ENCODE assay signal across 19 mouse cellular contexts in genomic region chr7:66076411-66076810, GRCm38 (mm10). TPM values are rescaled to one million over a fixed set of nuclear protein-coding genes. Genes with fewer than 3 reads are reported as not detected.
DNase-seq lines count a peak whose midpoint lies in the region; ATAC-seq and TF ChIP-seq lines count a peak whose summit lies in the region.
"Had no signal": no experiment of that assay in that cellular context is flagged by ENCODE, and none has a peak within 500 bp of the region (broad histone marks: within the 10 kb centered on the region; RNA-seq: fewer than 3 reads in every experiment).

No protein-coding gene starts in this region.

- no peak overlapping the region for H3K4me2 ChIP-seq in kidney, embryonic 15.5 days
- H3K4me2 ChIP-seq in kidney, embryonic 14.5 days (replicated peaks; ENCODE audit: low read depth, low read length) = no peak overlapping the region
- no peak overlapping the region for H3K4me2 ChIP-seq in midbrain, postnatal 0 days (ENCODE audit: low read depth, low read length, poor library complexity, severe bottlenecking)
- no peak overlapping the region for H3K4me2 ChIP-seq in midbrain, embryonic 15.5 days
- H3K4me2 ChIP-seq in limb, embryonic 12.5 days = no peak overlapping the region; the same call in 1 of the 2 replicates
- H3K4me2 ChIP-seq: embryonic facial prominence, embryonic 12.5 days had no signal

- H3K36me3 ChIP-seq in kidney, embryonic 15.5 days = peaks cover 61% of the 10 kb centered on the region
- H3K36me3 ChIP-seq in kidney, embryonic 14.5 days (ENCODE audit: control insufficient read depth, insufficient read depth, low read length) = peaks cover 52% of the 10 kb centered on the region
- H3K36me3 ChIP-seq in midbrain, postnatal 0 days (ENCODE audit: insufficient read depth, low read length) = peaks cover 32% of the 10 kb centered on the region
- H3K36me3 ChIP-seq in midbrain, embryonic 15.5 days (replicated peaks) = peaks cover 36% of the 10 kb centered on the region
- H3K36me3 ChIP-seq in limb, embryonic 12.5 days = peaks cover 56% of the 10 kb centered on the region

- H3K27me3 ChIP-seq in kidney, embryonic 15.5 days = no peaks in the 10 kb centered on the region
- H3K27me3 ChIP-seq in kidney, embryonic 14.5 days (ENCODE audit: control insufficient read depth, insufficient read depth, low read length) = no peaks in the 10 kb centered on the region
- no peaks in the 10 kb centered on the region for H3K27me3 ChIP-seq in midbrain, postnatal 0 days (ENCODE audit: insufficient read depth, low read length)
- no peaks in the 10 kb centered on the region for H3K27me3 ChIP-seq in midbrain, embryonic 15.5 days (replicated peaks)
- no peaks in the 10 kb centered on the region for H3K27me3 ChIP-seq in limb, embryonic 12.5 days
- H3K27me3 ChIP-seq: CH12.LX; embryonic facial prominence, embryonic 12.5 days had no signal

- peak; percentile 28 for DNase-seq in midbrain, postnatal 0 days (ENCODE audit: low spot score)
- DNase-seq in cerebellum, postnatal 36 days = peak; percentile 24 to 27
- no peak for DNase-seq in urinary bladder, postnatal 36 days (ENCODE audit: low spot score in 2 of 2)
- DNase-seq: adrenal gland, postnatal 10 days; gastrocnemius, postnatal 36 days; lung, adult 18-20 months; spleen, adult 18-20 months had no signal

- no peak for TF ChIP-seq CTCF in midbrain, postnatal 0 days (IDR thresholded peaks at IDR 0.05)

- H3K4me3 ChIP-seq in kidney, embryonic 15.5 days (replicated peaks) = no peak overlapping the region
- H3K4me3 ChIP-seq in kidney, embryonic 14.5 days (ENCODE audit: low read length) = no peak overlapping the region
- no peak overlapping the region for H3K4me3 ChIP-seq in midbrain, postnatal 0 days (ENCODE audit: low read depth, low read length)
- H3K4me3 ChIP-seq in midbrain, embryonic 15.5 days = no peak overlapping the region
- no peak overlapping the region for H3K4me3 ChIP-seq in limb, embryonic 12.5 days (replicated peaks)
- H3K4me3 ChIP-seq: embryonic facial prominence, embryonic 12.5 days; myocyte had no signal

- peaks cover 21% of the 10 kb centered on the region for H3K4me1 ChIP-seq in kidney, embryonic 15.5 days
- peaks cover 8% of the 10 kb centered on the region for H3K4me1 ChIP-seq in kidney, embryonic 14.5 days (ENCODE audit: control insufficient read depth, insufficient read depth, low read length)
- peaks cover 7% of the 10 kb centered on the region; the same call in 1 of the 2 replicates for H3K4me1 ChIP-seq in midbrain, postnatal 0 days (ENCODE audit: insufficient read depth, low read length)
- H3K4me1 ChIP-seq in midbrain, embryonic 15.5 days = peaks cover 20% of the 10 kb centered on the region
- peaks cover 28% of the 10 kb centered on the region for H3K4me1 ChIP-seq in limb, embryonic 12.5 days (replicated peaks)

- WGBS in kidney, embryonic 15.5 days = 57% methylated on average over 2 of the region's 2 CpGs
- WGBS in kidney, embryonic 14.5 days = 73% methylated on average over 2 of the region's 2 CpGs
- 89% methylated on average over 2 of the region's 2 CpGs for WGBS in midbrain, postnatal 0 days
- WGBS in midbrain, embryonic 15.5 days = 82% methylated on average over 2 of the region's 2 CpGs
- WGBS in limb, embryonic 12.5 days = 35% methylated on average over 2 of the region's 2 CpGs

- ATAC-seq in kidney, embryonic 15.5 days (replicated peaks; ENCODE audit: low FRiP score) = no peak
- ATAC-seq in kidney, embryonic 14.5 days (ENCODE audit: low FRiP score, low TSS enrichment) = no peak
- no peak for ATAC-seq in midbrain, postnatal 0 days (ENCODE audit: low FRiP score)
- no peak for ATAC-seq in midbrain, embryonic 15.5 days (replicated peaks)
- ATAC-seq in limb, embryonic 12.5 days (ENCODE audit: insufficient number of reproducible peaks, insufficient read depth, low FRiP score, low TSS enrichment, low read depth) = no peak

- H3K9me3 ChIP-seq in kidney, embryonic 15.5 days (replicated peaks) = no peaks in the 10 kb centered on the region
- H3K9me3 ChIP-seq in kidney, embryonic 14.5 days (ENCODE audit: control insufficient read depth, low read length) = no peaks in the 10 kb centered on the region
- H3K9me3 ChIP-seq in midbrain, postnatal 0 days (ENCODE audit: low read length) = no peaks in the 10 kb centered on the region
- no peaks in the 10 kb centered on the region for H3K9me3 ChIP-seq in midbrain, embryonic 15.5 days
- no peaks in the 10 kb centered on the region for H3K9me3 ChIP-seq in limb, embryonic 12.5 days
- H3K9me3 ChIP-seq: embryonic facial prominence, embryonic 12.5 days had no signal

- no peak overlapping the region for H3K9ac ChIP-seq in kidney, embryonic 15.5 days
- H3K9ac ChIP-seq in kidney, embryonic 14.5 days (ENCODE audit: low read depth, low read length) = no peak overlapping the region
- no peak overlapping the region for H3K9ac ChIP-seq in midbrain, postnatal 0 days (replicated peaks; ENCODE audit: low read length, poor library complexity, severe bottlenecking)
- no peak overlapping the region for H3K9ac ChIP-seq in midbrain, embryonic 15.5 days
- H3K9ac ChIP-seq in limb, embryonic 12.5 days (replicated peaks) = no peak overlapping the region
- H3K9ac ChIP-seq: embryonic facial prominence, embryonic 12.5 days had no signal

- 0 out of 2 replicates have a peak overlapping the region, but pooled peaks have one; percentile 6 for H3K27ac ChIP-seq in kidney, embryonic 15.5 days
- no peak overlapping the region for H3K27ac ChIP-seq in kidney, embryonic 14.5 days (ENCODE audit: low read depth, low read length)
- no peak overlapping the region for H3K27ac ChIP-seq in midbrain, postnatal 0 days (ENCODE audit: low read depth, low read length)
- no peak overlapping the region for H3K27ac ChIP-seq in midbrain, embryonic 15.5 days
- peak overlapping the region; percentile 66; the same call in 1 of the 2 replicates for H3K27ac ChIP-seq in limb, embryonic 12.5 days
- H3K27ac ChIP-seq: embryonic facial prominence, embryonic 12.5 days; stomach, postnatal 0 days had no signal

RNA-seq across cellular contexts. Expression of gene Selenos, which starts 3.0 kb away (rescaled TPM):
- polyA plus RNA-seq in kidney, embryonic 15.5 days (2015; fragmentation: Nextera tagmentation; extraction: Ambion mirVana) = 107 and 117 TPM in 2 replicates
- 96.6 and 108 TPM in 2 replicates for polyA plus RNA-seq in kidney, embryonic 14.5 days (2014; fragmentation: Nextera tagmentation; extraction: Ambion mirVana)
- total RNA-seq in midbrain, postnatal 0 days (2014; rRNA removed) = 24.1 and 46.7 TPM in 2 replicates
- 116 and 125 TPM in 2 replicates for polyA plus RNA-seq in midbrain, postnatal 0 days (2015; fragmentation: Nextera tagmentation; extraction: Ambion mirVana)
- polyA plus RNA-seq in midbrain, embryonic 15.5 days (2015; fragmentation: Nextera tagmentation; extraction: Ambion mirVana) = 80.2 and 84.7 TPM in 2 replicates
- 87.0 and 88.9 TPM in 2 replicates for polyA plus RNA-seq in limb, embryonic 12.5 days (2016; fragmentation: Nextera tagmentation; extraction: Ambion mirVana)

RNA-seq across cellular contexts. Expression of gene Snrpa1, which starts 17.6 kb away (rescaled TPM):
- polyA plus RNA-seq in kidney, embryonic 15.5 days (2015; fragmentation: Nextera tagmentation; extraction: Ambion mirVana) = 184 and 190 TPM in 2 replicates
- polyA plus RNA-seq in kidney, embryonic 14.5 days (2014; fragmentation: Nextera tagmentation; extraction: Ambion mirVana) = 201 and 241 TPM in 2 replicates
- 37.0 and 48.2 TPM in 2 replicates for total RNA-seq in midbrain, postnatal 0 days (2014; rRNA removed)
- 131 and 140 TPM in 2 replicates for polyA plus RNA-seq in midbrain, postnatal 0 days (2015; fragmentation: Nextera tagmentation; extraction: Ambion mirVana)
- polyA plus RNA-seq in midbrain, embryonic 15.5 days (2015; fragmentation: Nextera tagmentation; extraction: Ambion mirVana) = 127 and 132 TPM in 2 replicates
- 247 and 252 TPM in 2 replicates for polyA plus RNA-seq in limb, embryonic 12.5 days (2016; fragmentation: Nextera tagmentation; extraction: Ambion mirVana)

RNA-seq across cellular contexts. Expression of gene Chsy1, which starts 32.9 kb away (rescaled TPM):
- 15.8 and 16.1 TPM in 2 replicates for polyA plus RNA-seq in kidney, embryonic 15.5 days (2015; fragmentation: Nextera tagmentation; extraction: Ambion mirVana)
- 26.0 and 29.7 TPM in 2 replicates for polyA plus RNA-seq in kidney, embryonic 14.5 days (2014; fragmentation: Nextera tagmentation; extraction: Ambion mirVana)
- total RNA-seq in midbrain, postnatal 0 days (2014; rRNA removed) = 38.9 and 40.3 TPM in 2 replicates
- 6.8 and 7.2 TPM in 2 replicates for polyA plus RNA-seq in midbrain, postnatal 0 days (2015; fragmentation: Nextera tagmentation; extraction: Ambion mirVana)
- polyA plus RNA-seq in midbrain, embryonic 15.5 days (2015; fragmentation: Nextera tagmentation; extraction: Ambion mirVana) = 10.0 and 10.7 TPM in 2 replicates
- polyA plus RNA-seq in limb, embryonic 12.5 days (2016; fragmentation: Nextera tagmentation; extraction: Ambion mirVana) = 20.7 and 23.0 TPM in 2 replicates

RNA-seq across cellular contexts. Expression of gene Gm45213, which starts 33.0 kb away (rescaled TPM):
- polyA plus RNA-seq in kidney, embryonic 15.5 days (2015; fragmentation: Nextera tagmentation; extraction: Ambion mirVana) = not detected in 2 replicates
- polyA plus RNA-seq in kidney, embryonic 14.5 days (2014; fragmentation: Nextera tagmentation; extraction: Ambion mirVana) = not detected in 2 replicates
- not detected in 2 replicates for total RNA-seq in midbrain, postnatal 0 days (2014; rRNA removed)
- polyA plus RNA-seq in midbrain, postnatal 0 days (2015; fragmentation: Nextera tagmentation; extraction: Ambion mirVana) = not detected in 2 replicates
- polyA plus RNA-seq in midbrain, embryonic 15.5 days (2015; fragmentation: Nextera tagmentation; extraction: Ambion mirVana) = not detected in 2 replicates
- polyA plus RNA-seq in limb, embryonic 12.5 days (2016; fragmentation: Nextera tagmentation; extraction: Ambion mirVana) = not detected in 2 replicates
- total RNA-seq: adrenal gland, postnatal 10 days; CH12.LX; gastrocnemius, postnatal 36 days; left cerebral cortex, postnatal 25 days; megakaryocyte, adult 5-6 weeks had no signal
- polyA plus RNA-seq: embryonic facial prominence, embryonic 12.5 days; heart, embryonic 14.5 days; myocyte; stomach, postnatal 0 days; urinary bladder, adult 2 months had no signal

Comparison
In these comparisons a context has a peak if more than half of its experiments do, and no peak if none do; other contexts are left out.
1. H3K27ac ChIP-seq: peak in kidney, embryonic 15.5 days (single experiment) and limb, embryonic 12.5 days (single experiment); none in kidney, embryonic 14.5 days (single experiment), midbrain, postnatal 0 days (single experiment) and midbrain, embryonic 15.5 days (single experiment).
2. DNase-seq: peak in midbrain, postnatal 0 days (single experiment) and cerebellum, postnatal 36 days (2 of 2); none in urinary bladder, postnatal 36 days (0 of 2).